Mouse (Mus musculus): ENCODE measurements at regions not wholly inside any gene's neighbourhood (a gene's known extent, or its start where the extent isn't known, plus 50 kb on each side); places are given as distances from the start of the nearest gene placed in this dataset.

GRCm38 (mm10) chr14:68923054-68923453 lies 371.0 kb downstream of the Synb start:
- Histone ChIP-seq H3K27ac (replicated peaks; ENCODE audit: low read depth, low read length) (no peak overlapping the region), H3K4me2 (replicated peaks; ENCODE audit: low read depth, low read length, severe bottlenecking) (no peak overlapping the region), H3K4me3 (replicated peaks; ENCODE audit: low read length) (no peak overlapping the region), H3K4me1 (ENCODE audit: control insufficient read depth, insufficient read depth, low read length) (peaks cover 11% of the 10 kb centered on the region; the same call in 1 of the 2 replicates), H3K36me3 (ENCODE audit: control insufficient read depth, insufficient read depth, low read length) (no peaks in the 10 kb centered on the region), H3K9ac (ENCODE audit: low read depth, low read length, severe bottlenecking) (no peak overlapping the region), H3K9me3 (ENCODE audit: control insufficient read depth, low read length) (no peaks in the 10 kb centered on the region), H3K27me3 (ENCODE audit: control insufficient read depth, insufficient read depth, low read length) (no peaks in the 10 kb centered on the region)
- WGBS = 1% methylated on average over 2 of the region's 2 CpGs
- peak; percentile 72 for ATAC-seq (ENCODE audit: low FRiP score, low read depth)
- peak; percentile 82 for DNase-seq (ENCODE audit: low spot score)
- no peak for TF ChIP-seq POLR2A (IDR thresholded peaks at IDR 0.05; ENCODE audit: borderline replicate concordance, extremely low read depth, insufficient read depth, insufficient read length)

GRCm38 (mm10) chr14:68922035-68922434 lies 372.1 kb downstream of the Synb start:
- 40% methylated on average over 2 of the region's 2 CpGs for WGBS
- ATAC-seq (ENCODE audit: low FRiP score, low read depth) (no peak), DNase-seq (ENCODE audit: low spot score) (no peak)
- Histone ChIP-seq H3K27me3 (ENCODE audit: control insufficient read depth, insufficient read depth, low read length) (no peaks in the 10 kb centered on the region), H3K4me3 (replicated peaks; ENCODE audit: low read length) (no peak overlapping the region), H3K9me3 (ENCODE audit: control insufficient read depth, low read length) (no peaks in the 10 kb centered on the region), H3K27ac (replicated peaks; ENCODE audit: low read depth, low read length) (no peak overlapping the region), H3K4me2 (replicated peaks; ENCODE audit: low read depth, low read length, severe bottlenecking) (no peak overlapping the region), H3K4me1 (ENCODE audit: control insufficient read depth, insufficient read depth, low read length) (peaks cover 8% of the 10 kb centered on the region; the same call in 1 of the 2 replicates), H3K36me3 (ENCODE audit: control insufficient read depth, insufficient read depth, low read length) (no peaks in the 10 kb centered on the region), H3K9ac (ENCODE audit: low read depth, low read length, severe bottlenecking) (no peak overlapping the region)
- no peak for TF ChIP-seq POLR2A (IDR thresholded peaks at IDR 0.05; ENCODE audit: borderline replicate concordance, extremely low read depth, insufficient read depth, insufficient read length)

GRCm38 (mm10) chr14:68918526-68919045 lies 375.5 kb downstream of the Synb start:
- Histone ChIP-seq H3K4me1 (ENCODE audit: control insufficient read depth, insufficient read depth, low read length) (peaks cover 8% of the 10 kb centered on the region; the same call in 1 of the 2 replicates), H3K4me3 (replicated peaks; ENCODE audit: low read length) (no peak overlapping the region), H3K36me3 (ENCODE audit: control insufficient read depth, insufficient read depth, low read length) (no peaks in the 10 kb centered on the region), H3K27me3 (ENCODE audit: control insufficient read depth, insufficient read depth, low read length) (no peaks in the 10 kb centered on the region), H3K4me2 (replicated peaks; ENCODE audit: low read depth, low read length, severe bottlenecking) (no peak overlapping the region), H3K9ac (ENCODE audit: low read depth, low read length, severe bottlenecking) (no peak overlapping the region), H3K9me3 (ENCODE audit: control insufficient read depth, low read length) (no peaks in the 10 kb centered on the region), H3K27ac (replicated peaks; ENCODE audit: low read depth, low read length) (no peak overlapping the region)
- DNase-seq (ENCODE audit: low spot score) (no peak), ATAC-seq (ENCODE audit: low FRiP score, low read depth) (no peak)
- WGBS = 83% methylated on average over 1 of the region's 1 CpGs
- TF ChIP-seq POLR2A (IDR thresholded peaks at IDR 0.05; ENCODE audit: borderline replicate concordance, extremely low read depth, insufficient read depth, insufficient read length) = no peak

- no peak overlapping the region for H3K27ac ChIP-seq (replicated peaks; ENCODE audit: low read depth, low read length)
- WGBS = 75% methylated on average over 3 of the region's 3 CpGs
- no peak overlapping the region for H3K9ac ChIP-seq (ENCODE audit: low read depth, low read length, severe bottlenecking)
- H3K4me1 ChIP-seq (ENCODE audit: control insufficient read depth, insufficient read depth, low read length) = no peaks in the 10 kb centered on the region
- no peak for DNase-seq (ENCODE audit: low spot score)
- no peaks in the 10 kb centered on the region for H3K36me3 ChIP-seq (ENCODE audit: control insufficient read depth, insufficient read depth, low read length)
- no peak overlapping the region for H3K4me2 ChIP-seq (replicated peaks; ENCODE audit: low read depth, low read length, severe bottlenecking)
- no peak overlapping the region for H3K4me3 ChIP-seq (replicated peaks; ENCODE audit: low read length)
- H3K9me3 ChIP-seq (ENCODE audit: control insufficient read depth, low read length) = no peaks in the 10 kb centered on the region
- no peak for TF ChIP-seq POLR2A (IDR thresholded peaks at IDR 0.05; ENCODE audit: borderline replicate concordance, extremely low read depth, insufficient read depth, insufficient read length)
- no peak for ATAC-seq (ENCODE audit: low FRiP score, low read depth)
- H3K27me3 ChIP-seq (ENCODE audit: control insufficient read depth, insufficient read depth, low read length) = no peaks in the 10 kb centered on the region
Measured at GRCm38 (mm10) chr14:68899921-68900320, 394.2 kb downstream of the Synb start.

- Histone ChIP-seq H3K36me3 (ENCODE audit: control insufficient read depth, insufficient read depth, low read length) (no peaks in the 10 kb centered on the region), H3K4me1 (ENCODE audit: control insufficient read depth, insufficient read depth, low read length) (no peaks in the 10 kb centered on the region), H3K4me3 (replicated peaks; ENCODE audit: low read length) (no peak overlapping the region), H3K27me3 (ENCODE audit: control insufficient read depth, insufficient read depth, low read length) (no peaks in the 10 kb centered on the region), H3K9ac (ENCODE audit: low read depth, low read length, severe bottlenecking) (no peak overlapping the region), H3K9me3 (ENCODE audit: control insufficient read depth, low read length) (no peaks in the 10 kb centered on the region), H3K27ac (replicated peaks; ENCODE audit: low read depth, low read length) (no peak overlapping the region), H3K4me2 (replicated peaks; ENCODE audit: low read depth, low read length, severe bottlenecking) (no peak overlapping the region)
- no peak for TF ChIP-seq POLR2A (IDR thresholded peaks at IDR 0.05; ENCODE audit: borderline replicate concordance, extremely low read depth, insufficient read depth, insufficient read length)
- ATAC-seq (ENCODE audit: low FRiP score, low read depth) (no peak), DNase-seq (ENCODE audit: low spot score) (no peak)
- WGBS = 72% methylated on average over 4 of the region's 4 CpGs
Measured at GRCm38 (mm10) chr14:68877171-68877570, 416.9 kb downstream of the Synb start.

- Histone ChIP-seq H3K27me3 (ENCODE audit: control insufficient read depth, insufficient read depth, low read length) (no peaks in the 10 kb centered on the region), H3K9ac (ENCODE audit: low read depth, low read length, severe bottlenecking) (no peak overlapping the region), H3K27ac (replicated peaks; ENCODE audit: low read depth, low read length) (no peak overlapping the region), H3K36me3 (ENCODE audit: control insufficient read depth, insufficient read depth, low read length) (no peaks in the 10 kb centered on the region), H3K4me2 (replicated peaks; ENCODE audit: low read depth, low read length, severe bottlenecking) (no peak overlapping the region), H3K4me1 (ENCODE audit: control insufficient read depth, insufficient read depth, low read length) (no peaks in the 10 kb centered on the region), H3K4me3 (replicated peaks; ENCODE audit: low read length) (no peak overlapping the region), H3K9me3 (ENCODE audit: control insufficient read depth, low read length) (peaks cover 3% of the 10 kb centered on the region; the same call in 1 of the 2 replicates)
- ATAC-seq (ENCODE audit: low FRiP score, low read depth) (no peak), DNase-seq (ENCODE audit: low spot score) (no peak)
- WGBS = 93% methylated on average over 3 of the region's 3 CpGs
- no peak for TF ChIP-seq POLR2A (IDR thresholded peaks at IDR 0.05; ENCODE audit: borderline replicate concordance, extremely low read depth, insufficient read depth, insufficient read length)
Measured at GRCm38 (mm10) chr14:68861071-68861470, 433.0 kb downstream of the Synb start.
